Mouse (Mus musculus) heart, postnatal 10 days (tissue): Measurements from ENCODE around the gene Serpina3n. TPM values are rescaled to one million over a fixed set of nuclear protein-coding genes. Genes with fewer than 3 reads are reported as not detected.
"Not testable (repeated sequence)": the region's sequence is repeated elsewhere in the genome, so short reads cannot be mapped to it uniquely, and the experiment has no call there.

Experiments
- DNase-seq, 2 experiments: peaks; one replicate each; pipeline ENCODE4 v3.0.0; 2021
- intact Hi-C: fragments of 180-260 bp; cut with DNase I; formaldehyde crosslinking; loops from one replicate; pipeline ENCODE4 v1.15.1; 2025
- total RNA-seq, 2 experiments: library from RNA; stranded (reverse); gene quantifications; 2 replicates each; pipeline ENCODE4 v1.2.3; 2021

The Serpina3n gene
- total RNA-seq, 2 experiments from 2014 or later, result 0.84 to 2.4 TPM

- intact Hi-C loops, result no loop called here
- no peak for DNase-seq
These were observed 24.8 kb downstream of the Serpina3n start for GRCm38 (mm10) chr12:104431359-104431758.

GRCm38 (mm10) chr12:104433214-104433613 is 26.7 kb downstream of the Serpina3n start:
- no peak for DNase-seq
- intact Hi-C loops, result no loop called here

DNA sequence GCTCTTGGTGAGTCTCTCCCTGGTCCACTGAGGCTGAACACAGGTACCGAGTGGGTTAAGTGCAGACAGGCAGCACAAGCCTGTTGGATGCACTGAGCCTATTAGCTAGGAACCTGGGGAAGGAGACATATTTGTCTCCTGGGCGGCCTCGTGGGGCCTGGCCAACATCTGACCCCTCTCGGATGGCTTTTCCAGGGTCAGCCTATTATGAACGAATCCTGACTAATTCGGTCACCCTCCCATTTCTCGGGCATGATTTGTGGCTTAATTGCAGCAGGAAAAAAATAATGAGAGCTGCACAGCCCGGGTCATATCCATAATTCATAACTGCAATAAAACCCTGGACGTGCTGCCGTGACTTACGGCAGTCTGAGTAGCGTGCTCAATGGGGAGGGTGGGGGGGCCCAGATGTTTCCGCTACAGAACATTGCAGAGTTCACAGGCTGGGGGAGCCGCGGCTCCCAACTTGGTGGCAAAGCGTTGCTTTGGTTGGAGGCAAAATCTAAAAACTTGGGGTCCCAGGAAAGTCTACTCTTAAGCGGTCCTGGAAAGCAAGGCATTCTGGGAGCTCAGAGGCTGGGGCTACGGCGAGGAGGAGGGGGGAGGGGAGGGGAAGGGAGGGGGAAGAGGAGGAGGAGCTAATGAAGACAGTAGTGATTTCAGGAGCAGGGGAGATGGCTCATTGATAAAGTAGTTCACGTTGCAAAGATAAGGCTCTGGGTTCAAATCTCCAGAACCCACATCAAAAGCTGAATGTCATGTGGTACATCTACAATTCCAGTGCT is 27.6 kb downstream of the Serpina3n start:
- intact Hi-C loops, result no loop called here
- no peak for DNase-seq

DNA sequence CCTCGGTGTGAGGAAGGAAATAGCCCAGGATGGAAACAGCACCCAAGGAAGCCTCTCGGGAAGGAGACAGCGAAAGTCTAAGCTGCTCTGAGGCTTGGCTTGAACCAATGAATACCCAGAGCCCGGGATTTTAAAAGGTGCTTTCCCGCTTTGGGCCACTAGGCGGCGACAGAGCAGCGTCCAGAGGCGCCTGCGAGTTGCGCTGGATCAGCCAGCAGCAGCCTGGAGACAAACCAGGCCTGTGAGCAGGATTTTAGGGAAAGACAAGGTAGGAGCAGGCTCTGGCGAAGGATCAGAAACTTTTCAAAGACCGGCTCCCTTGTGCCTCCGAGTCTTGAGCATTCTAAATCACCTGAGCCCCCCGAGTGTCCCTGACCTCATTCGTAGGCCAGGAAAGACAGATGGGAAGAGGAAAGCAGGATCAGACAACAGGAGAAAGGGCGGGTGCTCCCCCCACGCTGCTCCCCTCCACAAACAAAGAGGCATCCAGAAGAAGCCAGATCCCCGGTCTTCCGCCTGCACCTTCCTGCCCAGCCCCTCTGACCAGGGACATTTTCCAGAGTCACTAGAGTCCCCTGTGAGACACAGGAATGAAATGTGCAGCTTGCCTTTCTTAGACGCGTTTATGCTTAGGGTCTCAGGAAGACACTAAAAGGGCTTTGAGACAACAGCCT is 33.7 kb downstream of the Serpina3n start:
- intact Hi-C loops, result loop anchor here (1.0 to 10.0 kb wide), 4 partner anchors 175 to 585 kb away; no protein-coding TSS in a partner anchor
- peak; percentile 88 to 93 for DNase-seq

DNA sequence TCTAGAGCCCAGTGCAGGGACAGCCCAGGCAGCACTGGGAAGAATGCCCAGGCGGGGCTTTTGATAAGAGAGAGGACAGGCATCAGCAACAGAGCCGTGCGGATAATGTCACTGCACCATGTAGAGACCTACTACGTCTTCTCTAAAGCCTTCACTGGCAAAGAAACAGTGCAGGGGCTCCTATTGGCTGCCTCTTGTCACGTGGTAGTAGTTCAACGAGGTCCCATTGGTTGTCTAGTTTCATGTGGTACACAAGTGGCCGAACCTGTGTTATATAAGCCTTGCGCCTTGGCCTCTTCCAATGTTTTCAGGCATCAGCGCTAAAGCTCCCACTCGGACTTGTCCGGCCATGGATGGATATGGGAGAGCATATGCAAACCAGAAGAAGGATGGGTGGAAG is 37.2 kb downstream of the Serpina3n start:
- peak; percentile 31 to 55 for DNase-seq
- intact Hi-C loops, result loop anchor here (10.0 kb wide), 2 partner anchors 171 to 581 kb away; no protein-coding TSS in a partner anchor

- DNase-seq, result not testable (repeated sequence)
- intact Hi-C loops, result loop anchor here (10.0 kb wide), 2 partner anchors 168 to 578 kb away; no protein-coding TSS in a partner anchor
These were observed 40.5 kb downstream of the Serpina3n start for GRCm38 (mm10) chr12:104447056-104447455.

DNA sequence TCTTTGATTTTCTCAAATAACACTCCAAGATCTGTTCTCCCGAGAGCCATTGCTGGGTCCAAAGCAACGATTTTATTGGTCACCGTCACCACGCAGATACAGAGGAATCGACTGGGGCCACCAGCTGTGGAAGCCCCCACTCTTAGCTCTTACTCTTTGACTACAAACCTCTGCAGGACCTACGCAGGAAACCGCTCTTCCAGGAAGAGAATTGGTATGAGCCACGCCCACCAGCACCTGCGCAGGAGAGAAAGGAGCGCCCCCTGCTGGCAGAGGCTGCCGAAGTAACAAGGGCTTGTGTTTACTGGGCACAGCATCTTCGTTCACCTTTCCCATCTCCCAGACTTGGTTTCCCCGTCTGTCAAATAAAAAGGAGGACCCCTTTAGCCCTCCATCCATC is 41.6 kb downstream of the Serpina3n start:
- intact Hi-C loops, result loop anchor here (10.0 kb wide), 2 partner anchors 167 to 577 kb away; no protein-coding TSS in a partner anchor
- peak in 1 of 2 experiments; percentile 47 for DNase-seq

DNA sequence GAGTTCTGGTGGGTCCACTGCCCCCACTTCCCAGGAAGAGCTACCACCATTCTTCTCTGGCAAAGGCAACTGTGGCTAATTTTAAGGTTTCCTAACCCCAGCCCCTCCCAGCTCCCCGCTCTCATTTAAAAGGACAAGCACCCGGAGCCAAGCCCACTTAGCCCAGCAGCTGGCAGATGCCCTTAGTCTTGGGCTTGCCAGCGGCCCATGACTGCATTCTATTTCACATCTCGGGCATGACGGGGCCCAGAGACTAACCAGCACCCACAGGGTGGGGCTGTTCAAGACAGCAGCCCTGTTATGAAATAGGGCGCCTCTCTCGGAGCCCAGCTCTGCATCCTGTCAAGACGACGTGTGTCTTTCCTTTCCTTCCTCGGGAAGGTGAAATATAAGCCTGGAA is 43.7 kb downstream of the Serpina3n start:
- DNase-seq, result peak; percentile 44 to 45
- intact Hi-C loops, result no loop called here

DNA sequence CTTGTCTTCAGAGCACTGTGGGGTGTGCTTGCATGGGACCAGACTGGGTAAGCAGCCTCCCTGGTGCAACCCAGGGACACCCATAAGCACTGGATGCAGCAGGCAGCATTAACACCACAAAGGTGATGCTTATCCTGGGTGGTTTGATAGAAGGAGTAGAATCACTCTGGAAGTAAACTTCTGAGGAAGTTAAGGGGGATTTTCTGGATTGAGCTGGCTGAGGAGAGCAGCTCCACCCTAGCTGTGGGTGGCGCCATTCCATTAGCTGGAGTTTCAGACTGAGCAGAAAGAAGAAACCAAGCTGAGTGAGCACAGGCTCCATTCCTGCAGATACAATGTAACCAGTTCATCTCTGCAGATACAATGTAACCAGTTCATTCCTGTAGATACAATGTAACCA is 46.5 kb downstream of the Serpina3n start:
- intact Hi-C loops, result no loop called here
- no peak for DNase-seq

DNA sequence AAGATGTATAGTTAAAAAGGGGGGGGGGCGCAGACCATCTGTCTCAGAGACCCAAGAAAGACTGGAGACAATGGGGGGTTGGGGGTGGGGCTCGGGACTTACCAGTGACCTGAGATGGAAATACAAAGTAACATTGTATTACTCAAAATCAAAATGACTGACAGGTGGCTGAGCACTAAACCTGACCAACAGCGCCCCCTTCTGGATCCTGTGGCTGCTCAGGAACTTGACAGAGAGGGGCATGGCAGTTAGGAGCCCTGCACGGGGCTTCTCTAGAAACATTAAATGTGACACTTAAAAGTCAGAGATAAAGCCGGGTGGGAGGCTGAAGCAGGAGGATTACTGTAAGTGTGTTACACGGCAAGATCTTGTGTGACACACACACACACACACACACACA is 52.8 kb downstream of the Serpina3n start:
- no peak for DNase-seq
- intact Hi-C loops, result no loop called here

GRCm38 (mm10) chr12:104461372-104461771 is 54.8 kb downstream of the Serpina3n start:
- DNase-seq, result no peak
- intact Hi-C loops, result no loop called here

Other genes with a start within 250 kb of the Serpina3n start
- not detected for gene Serpina3f, start 192.2 kb upstream of the Serpina3n start, total RNA-seq
- 1 to 10 TPM in 1 of 2 experiments, under 1 TPM in 1; 0.62 to 1.1 TPM for gene Serpina3g, start 170.5 kb upstream of the Serpina3n start, total RNA-seq
- gene Serpina3i, start 143.6 kb upstream of the Serpina3n start, total RNA-seq, result 1 to 10 TPM in 1 of 2 experiments, under 1 TPM in 1; 0.62 to 1.6 TPM
- not detected for gene Serpina3j, start 92.2 kb upstream of the Serpina3n start, total RNA-seq
- gene Serpina3k, start 68.2 kb upstream of the Serpina3n start, total RNA-seq, result not detected
- gene Serpina3m, start 68.2 kb upstream of the Serpina3n start, total RNA-seq, result not detected
- gene Gsc, start 66.6 kb downstream of the Serpina3n start, total RNA-seq, result under 1 TPM; 0.20 to 0.34 TPM